Mouse (Mus musculus) CH12.LX (cell line): ENCODE results near the gene Nmnat2. TPM values are rescaled to one million over a fixed set of nuclear protein-coding genes. Genes with fewer than 3 reads are reported as not detected.

ENCODE experiments used
- DNase-seq: peaks from one replicate; pipeline ENCODE4 v3.0.0-alpha.2; 2013; ENCODE audit errors: extremely low read depth
- H3K27ac ChIP-seq: 2 replicates; pipeline ENCODE4 v1.5.1; 2012; ENCODE audit warnings: low read depth, mild to moderate bottlenecking, control low read depth, moderate library complexity; ENCODE audit not compliant: insufficient read depth
- H3K27me3 ChIP-seq: replicated peaks from 2 replicates; pipeline ENCODE3; 2012; ENCODE audit warnings: inconsistent platforms
- H3K36me3 ChIP-seq, 2 experiments: replicated peaks in 1 of 2; 2 replicates each; pipeline versions ENCODE3 to v1.6.1; 2012; ENCODE audit warnings: inconsistent platforms in 1 of 2, low read length in 1 of 2, mild to moderate bottlenecking in 1 of 2, mixed read lengths in 1 of 2, moderate library complexity in 1 of 2; ENCODE audit not compliant: control insufficient read depth in 1 of 2, insufficient read depth in 1 of 2
- H3K4me1 ChIP-seq, 2 experiments: 2 replicates each; pipeline ENCODE4 v1.6.1; 2012; ENCODE audit warnings: inconsistent platforms in 1 of 2, moderate library complexity in 1 of 2; ENCODE audit not compliant: insufficient read depth in 2 of 2, control insufficient read depth in 1 of 2
- H3K4me2 ChIP-seq: 2 replicates; pipeline ENCODE4 v1.6.1; 2012; ENCODE audit warnings: low read depth, mild to moderate bottlenecking, control low read depth; ENCODE audit not compliant: poor library complexity, insufficient read depth, severe bottlenecking
- H3K4me3 ChIP-seq, 3 experiments: fragments of 150-350 bp in 1 of 3; sonication (generic) in 1 of 3; replicated peaks in 1 of 3; 2 replicates each; pipeline versions ENCODE3 to v1.5.1; 2011 to 2012; ENCODE audit warnings: low read depth in 2 of 3, low read length in 2 of 3, mild to moderate bottlenecking in 2 of 3, moderate library complexity in 2 of 3, control low read depth in 1 of 3, improper control_type of control experiment in 1 of 3, inconsistent platforms in 1 of 3, mixed read lengths in 1 of 3; ENCODE audit not compliant: poor library complexity in 1 of 3
- H3K79me2 ChIP-seq: replicated peaks from 2 replicates; pipeline ENCODE4 v1.6.1; 2012; ENCODE audit warnings: mild to moderate bottlenecking, moderate library complexity; ENCODE audit not compliant: control insufficient read depth, poor library complexity, insufficient read depth, severe bottlenecking; ENCODE audit errors: extremely low read depth
- H3K9ac ChIP-seq: 2 replicates; pipeline ENCODE4 v1.6.1; 2012; ENCODE audit warnings: low read depth, mild to moderate bottlenecking, control low read depth, moderate library complexity; ENCODE audit not compliant: insufficient read depth
- H3K9me3 ChIP-seq: replicated peaks from 2 replicates; pipeline ENCODE3; 2012; ENCODE audit warnings: low read length, inconsistent platforms, mixed read lengths
- BHLHE40 ChIP-seq: IDR thresholded peaks from 2 replicates; pipeline ENCODE4 v1.6.1; 2011; ENCODE audit warnings: mild to moderate bottlenecking, low read depth, low read length, improper control_type of control experiment
- CHD1 ChIP-seq: IDR thresholded peaks from 2 replicates; pipeline ENCODE4 v1.6.1; 2012; ENCODE audit warnings: low read depth, low read length, improper control_type of control experiment, inconsistent platforms
- CHD2 ChIP-seq: IDR thresholded peaks from 2 replicates; pipeline ENCODE4 v1.6.1; 2011; ENCODE audit warnings: low read length, improper control_type of control experiment
- CTCF ChIP-seq, 2 experiments: IDR thresholded peaks in 1 of 2; conservative IDR thresholded peaks in 1 of 2; 2 replicates each; pipeline ENCODE4 v1.5.1; 2011 to 2012; ENCODE audit warnings: low read depth in 2 of 2, low read length in 2 of 2, improper control_type of control experiment in 1 of 2, inconsistent platforms in 1 of 2, mild to moderate bottlenecking in 1 of 2, moderate library complexity in 1 of 2
- E2F4 ChIP-seq: IDR thresholded peaks from 2 replicates; pipeline ENCODE4 v1.6.1; 2011; ENCODE audit warnings: low read depth, low read length, improper control_type of control experiment; ENCODE audit not compliant: insufficient replicate concordance
- EP300 ChIP-seq: IDR thresholded peaks from 2 replicates; pipeline ENCODE4 v1.6.1; 2011; ENCODE audit warnings: low read length, improper control_type of control experiment
- ETS1 ChIP-seq: conservative IDR thresholded peaks from 2 replicates; pipeline ENCODE4 v1.6.1; 2012; ENCODE audit warnings: low read depth, mild to moderate bottlenecking, inconsistent platforms, low read length, improper control_type of control experiment, moderate library complexity
- GABPA ChIP-seq: IDR thresholded peaks from 2 replicates; pipeline ENCODE4 v1.6.1; 2012; ENCODE audit warnings: low read depth, low read length, improper control_type of control experiment, inconsistent platforms; ENCODE audit not compliant: insufficient replicate concordance
- IRF4 ChIP-seq: IDR thresholded peaks from 2 replicates; pipeline ENCODE4 v1.6.1; 2014; ENCODE audit warnings: low read depth, mild to moderate bottlenecking, inconsistent platforms, low read length, improper control_type of control experiment
- JUN ChIP-seq: IDR thresholded peaks from 2 replicates; pipeline ENCODE4 v1.6.1; 2011; ENCODE audit warnings: low read depth, mild to moderate bottlenecking, low read length, improper control_type of control experiment, moderate library complexity; ENCODE audit not compliant: insufficient read depth
- JUND ChIP-seq: conservative IDR thresholded peaks from 2 replicates; pipeline ENCODE4 v1.6.1; 2011; ENCODE audit warnings: low read depth, low read length, improper control_type of control experiment
- KAT2A ChIP-seq: IDR thresholded peaks from 2 replicates; pipeline ENCODE4 v1.6.1; 2012; ENCODE audit warnings: low read length, improper control_type of control experiment, inconsistent platforms; ENCODE audit not compliant: insufficient replicate concordance
- MAFK ChIP-seq: IDR thresholded peaks from 2 replicates; pipeline ENCODE4 v1.6.1; 2011; ENCODE audit warnings: low read length, improper control_type of control experiment; ENCODE audit not compliant: insufficient replicate concordance
- MEF2A ChIP-seq: IDR thresholded peaks from 2 replicates; pipeline ENCODE4 v1.6.1; 2014; ENCODE audit warnings: low read depth, mild to moderate bottlenecking, inconsistent platforms, low read length, improper control_type of control experiment, borderline replicate concordance
- MXI1 ChIP-seq: IDR thresholded peaks from 2 replicates; pipeline ENCODE4 v1.6.1; 2011; ENCODE audit warnings: mild to moderate bottlenecking, low read depth, low read length, improper control_type of control experiment
- NELFE ChIP-seq: IDR thresholded peaks from 2 replicates; pipeline ENCODE4 v1.6.1; 2011; ENCODE audit warnings: low read depth, low read length, improper control_type of control experiment
- SIN3A ChIP-seq: IDR thresholded peaks from 2 replicates; pipeline ENCODE4 v1.6.1; 2012; ENCODE audit warnings: low read length, improper control_type of control experiment, inconsistent platforms
- SMC3 ChIP-seq: IDR thresholded peaks from 2 replicates; pipeline ENCODE4 v1.6.1; 2011; ENCODE audit warnings: low read depth, low read length, improper control_type of control experiment
- USF1 ChIP-seq: IDR thresholded peaks from 2 replicates; pipeline ENCODE4 v1.6.1; 2014; ENCODE audit warnings: low read depth, mild to moderate bottlenecking, inconsistent platforms, low read length, improper control_type of control experiment
- ZC3H11A ChIP-seq: IDR thresholded peaks from 2 replicates; pipeline ENCODE4 v1.6.1; 2012; ENCODE audit warnings: low read depth, mild to moderate bottlenecking, inconsistent platforms, low read length, improper control_type of control experiment
- ZKSCAN1 ChIP-seq: IDR thresholded peaks from 2 replicates; pipeline ENCODE4 v1.6.1; 2012; ENCODE audit warnings: low read depth, inconsistent platforms, low read length, improper control_type of control experiment, borderline replicate concordance
- ZMIZ1 ChIP-seq: IDR thresholded peaks from 2 replicates; pipeline ENCODE4 v1.6.1; 2012; ENCODE audit warnings: low read depth, mild to moderate bottlenecking, inconsistent platforms, low read length, improper control_type of control experiment
- ZNF384 ChIP-seq: IDR thresholded peaks from 2 replicates; pipeline ENCODE4 v1.6.1; 2012; ENCODE audit warnings: low read depth, low read length, improper control_type of control experiment, inconsistent platforms
- dilution Hi-C: fragments of 300-500 bp; cut with MboI; formaldehyde crosslinking; loops from 2 replicates; pipeline ENCODE4 v1.14.3; 2020; ENCODE audit warnings: low sequenced_read_pairs; ENCODE audit not compliant: extremely low pct_unique_long_range_greater_than_20kb, extremely low pct_ligation_motif_present
- in situ Hi-C: fragments of 300-500 bp; cut with MboI; formaldehyde crosslinking; loops from 3 replicates; pipeline ENCODE4 v1.14.3; 2019; ENCODE audit warnings: low sequenced_read_pairs, low pct_ligation_motif_present, low pct_unique_long_range_greater_than_20kb, mixed read lengths
- polyA plus RNA-seq: library from polyadenylated mRNA; unstranded; fragments of >175 nt; gene quantifications from 2 replicates; pipeline ENCODE4 v1.2.1, GENCODE M21; 2012; ENCODE audit warnings: low read depth; ENCODE audit not compliant: insufficient read length
- total RNA-seq, 2 experiments: library from RNA; depleted of rRNA; stranded (reverse); fragments of 300-350 nt in 1 of 2; fragments of >200 nt in 1 of 2; gene quantifications; 2 replicates each; pipeline ENCODE4 v1.2.3; 2012 to 2014

The Nmnat2 gene
- total and polyA plus RNA-seq, 3 experiments = 0.04 to 0.09 (median 0.09) TPM

DNA sequence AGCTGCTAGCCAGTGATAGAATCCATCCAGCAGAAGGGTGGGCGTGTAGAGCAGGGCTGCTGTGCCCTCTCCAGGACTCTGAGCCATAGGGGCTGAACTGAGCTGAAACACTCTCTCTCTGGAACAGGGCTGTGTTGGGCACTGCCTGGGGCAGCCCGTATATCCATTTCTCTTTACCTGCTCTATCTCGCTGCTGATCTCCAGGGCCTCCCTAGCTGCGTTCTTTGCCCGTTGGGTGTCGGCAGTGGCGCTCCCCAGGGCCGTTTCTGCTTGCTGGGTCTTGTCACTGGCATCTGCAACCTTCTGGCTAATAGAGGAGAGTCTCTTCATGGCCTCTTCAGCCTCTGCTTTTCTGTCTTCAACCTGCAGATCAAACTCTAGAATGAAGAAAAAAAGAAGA, 174.0 kb downstream of the Nmnat2 start:
- DNase-seq = no peak
- dilution Hi-C loops (no loop called here), in situ Hi-C loops (no loop called here)
- TF ChIP-seq CTCF (conservative IDR thresholded peaks at IDR 0.05 in 1 of 2, IDR thresholded peaks at IDR 0.05 in 1 of 2; ENCODE audit: low read depth in 2 of 2, low read length in 2 of 2) (no peak), USF1 (no peak), ETS1 (no peak), GABPA (no peak), SIN3A (no peak), MAFK (no peak), SMC3 (no peak), ZMIZ1 (no peak), CHD1 (no peak)
- no peak overlapping the region for H3K4me3 ChIP-seq
- no peaks in the 10 kb centered on the region for H3K36me3 ChIP-seq
- no peaks in the 10 kb centered on the region for H3K79me2 ChIP-seq
- H3K27ac ChIP-seq = no peak overlapping the region
- H3K9ac ChIP-seq = no peak overlapping the region
- H3K9me3 ChIP-seq = no peaks in the 10 kb centered on the region
- H3K27me3 ChIP-seq = no peaks in the 10 kb centered on the region
- H3K4me2 ChIP-seq = no peak overlapping the region
- H3K4me1 ChIP-seq = peaks cover 7 to 22% of the 10 kb centered on the region in 2 experiments

DNA sequence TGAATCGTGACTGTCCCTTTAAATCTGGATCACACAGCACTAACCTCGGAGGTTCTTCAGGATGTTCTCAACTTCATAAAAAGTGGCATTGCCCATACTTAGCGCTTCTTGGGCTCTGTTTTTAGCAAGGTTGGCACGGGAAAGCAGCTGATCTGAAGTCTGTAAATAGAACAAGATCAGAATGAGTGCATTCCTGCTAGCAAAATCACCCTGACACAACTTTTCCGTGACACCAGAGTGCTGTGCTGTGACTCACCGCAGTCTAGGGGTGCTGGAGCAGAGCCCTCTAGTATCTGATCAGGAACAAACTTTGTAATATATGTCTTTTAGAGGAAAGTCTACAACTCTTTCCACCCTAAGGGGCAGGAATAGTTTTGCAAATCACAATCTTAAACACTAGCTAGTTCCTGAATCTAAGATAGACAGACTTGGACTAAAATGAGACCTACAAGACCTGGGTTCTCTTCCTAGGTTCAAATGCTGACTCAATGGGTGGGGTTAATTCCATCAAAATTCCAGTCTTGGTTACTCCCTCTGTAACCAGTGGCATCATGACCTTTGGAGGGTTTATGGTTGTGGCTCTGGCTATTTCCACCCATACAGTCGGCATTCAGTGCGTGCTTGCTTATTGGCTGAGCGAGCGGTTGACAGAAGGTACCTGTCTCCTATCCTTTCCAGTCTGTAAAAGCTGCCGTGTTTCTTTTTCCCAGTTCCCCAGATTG, 175.4 kb downstream of the Nmnat2 start:
- DNase-seq = peak; percentile 72
- Histone ChIP-seq H3K27me3 (no peaks in the 10 kb centered on the region), H3K79me2 (no peaks in the 10 kb centered on the region), H3K9ac (no peak overlapping the region), H3K27ac (no peak overlapping the region), H3K4me1 (peaks cover 7 to 22% of the 10 kb centered on the region in 2 experiments), H3K4me2 (no peak overlapping the region), H3K36me3 (no peaks in the 10 kb centered on the region), H3K4me3 (no peak overlapping the region), H3K9me3 (no peaks in the 10 kb centered on the region)
- in situ Hi-C loops (no loop called here), dilution Hi-C loops (no loop called here)
- TF ChIP-seq MXI1 (no peak), JUN (peak; percentile 76), MEF2A (peak; percentile 96), KAT2A (no peak), ETS1 (peak; percentile 95), EP300 (peak; percentile 82), NELFE (no peak), BHLHE40 (peak; percentile 69), ZMIZ1 (no peak), ZC3H11A (no peak), E2F4 (no peak), ZNF384 (no peak), GABPA (no peak), CHD2 (no peak), JUND (peak; percentile 76), ZKSCAN1 (no peak), IRF4 (peak; percentile 56; the same call in 1 of the 2 replicates)
